Mouse (Mus musculus): ENCODE measurements around the gene Bcas3. TPM values are rescaled to one million over a fixed set of nuclear protein-coding genes. Genes with fewer than 3 reads are reported as not detected.

Bcas3 gene
- polyA plus RNA-seq (2015; fragmentation: Nextera tagmentation; extraction: Ambion mirVana), result 26.2 and 28.2 TPM in 2 replicates

DNA sequence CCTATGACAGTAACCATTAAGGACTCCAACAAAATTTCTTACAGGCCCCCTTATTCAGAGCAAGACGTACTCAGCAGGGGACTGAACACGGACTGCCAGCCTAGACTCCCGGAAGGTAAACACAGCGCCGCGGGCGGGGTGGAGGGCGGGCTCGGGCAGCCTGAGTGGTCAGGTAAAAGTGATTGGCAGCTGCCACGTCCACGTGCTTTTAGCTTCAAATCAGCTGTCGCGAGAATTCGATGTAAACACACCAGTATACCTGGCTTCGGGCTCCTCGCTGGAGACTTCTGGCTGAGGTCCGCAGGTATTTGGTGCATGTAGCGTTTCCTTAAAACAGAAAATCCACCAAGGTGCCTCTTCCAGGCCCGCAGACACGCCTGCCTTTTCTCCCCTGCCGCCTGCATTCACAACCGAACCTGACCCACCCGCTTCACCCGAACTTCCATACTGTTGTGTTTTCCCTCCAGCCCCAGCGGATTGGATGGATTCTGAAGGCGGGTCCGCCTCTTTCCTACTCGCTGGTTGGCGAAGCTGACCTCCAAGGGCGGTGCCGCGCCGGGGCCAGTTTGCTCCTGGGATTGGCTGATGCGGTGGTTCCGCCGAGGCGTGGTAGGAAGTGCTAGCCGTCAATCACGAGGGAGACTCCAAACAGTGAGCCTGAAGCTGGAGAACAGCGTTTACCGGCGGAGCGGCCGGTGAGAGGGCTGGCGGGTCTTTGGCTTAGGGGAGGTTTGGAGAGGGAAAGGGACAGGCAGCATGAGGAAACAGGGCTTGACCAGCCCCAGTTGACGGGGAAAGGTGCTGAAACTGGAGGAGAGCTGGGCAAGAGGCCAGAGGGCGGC is at the start of gene Bcas3:
Gene Bcas3, plus strand, starts transcription at position 629 of the 842 bp plus-strand sequence.
- H3K4me3 ChIP-seq (replicated peaks), result peak within 1 kb of the TSS; percentile 71
- peaks cover 14% of the 10 kb centered on the region for H3K4me1 ChIP-seq
- peak; percentile 99 for ATAC-seq (replicated peaks; ENCODE audit: low FRiP score)
- no peaks in the 10 kb centered on the region for H3K27me3 ChIP-seq
- peak within 1 kb of the TSS; percentile 83 for H3K4me2 ChIP-seq
- peaks cover 8% of the 10 kb centered on the region; the same call in 1 of the 2 replicates for H3K36me3 ChIP-seq
- 0 out of 2 replicates have a peak within 1 kb of the TSS, but pooled peaks have one; percentile 37 for H3K27ac ChIP-seq
- H3K9ac ChIP-seq, result peak within 1 kb of the TSS; percentile 69
- no peaks in the 10 kb centered on the region for H3K9me3 ChIP-seq (replicated peaks)
- WGBS, result under 1% methylated on average over 47 of the region's 47 CpGs

DNA sequence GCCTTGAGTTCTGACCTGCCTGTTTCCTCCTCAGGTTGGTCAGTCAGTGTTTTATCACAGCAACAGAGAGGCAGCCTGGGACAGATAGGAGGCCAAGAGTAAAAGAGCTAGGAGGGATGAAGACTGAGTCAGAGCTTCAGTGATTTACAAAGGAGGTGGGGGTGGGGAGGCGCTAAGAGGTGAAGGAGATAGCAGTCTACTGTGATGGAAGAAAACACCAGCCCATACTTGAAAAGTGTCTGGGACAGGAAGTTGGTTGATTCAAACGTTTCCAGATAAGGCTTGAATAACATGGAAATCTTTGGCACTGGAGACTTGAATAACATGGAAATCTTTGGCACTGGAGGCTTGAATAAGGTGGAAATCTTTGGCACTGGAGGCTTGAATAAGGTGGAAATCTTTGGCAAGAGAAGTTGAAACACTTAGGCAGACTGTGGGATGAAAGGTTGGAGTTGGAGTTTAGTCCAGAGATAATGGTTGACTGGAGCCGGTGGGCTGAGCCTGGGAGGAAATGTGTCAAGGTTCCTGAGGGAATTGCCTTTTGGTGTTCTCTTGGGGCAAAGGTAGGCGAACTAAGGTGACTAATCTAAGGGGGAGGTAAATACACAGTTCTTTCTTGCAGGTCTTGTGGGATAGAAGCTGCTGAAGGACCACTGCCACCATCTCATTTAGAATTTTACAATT is 46.2 kb upstream of the Bcas3 start:
- H3K4me2 ChIP-seq, result no peak overlapping the region
- H3K27ac ChIP-seq, result no peak overlapping the region
- no peak for ATAC-seq (replicated peaks; ENCODE audit: low FRiP score)
- H3K27me3 ChIP-seq, result no peaks in the 10 kb centered on the region
- no peaks in the 10 kb centered on the region for H3K9me3 ChIP-seq (replicated peaks)
- no peaks in the 10 kb centered on the region for H3K36me3 ChIP-seq
- no peak overlapping the region for H3K9ac ChIP-seq
- 0 out of 2 replicates have a peak, but pooled peaks cover 7% of the 10 kb centered on the region for H3K4me1 ChIP-seq
- no peak overlapping the region for H3K4me3 ChIP-seq (replicated peaks)
- 48% methylated on average over 4 of the region's 4 CpGs for WGBS

GRCm38 (mm10) chr11:85308799-85309198 is 44.2 kb upstream of the Bcas3 start:
- H3K36me3 ChIP-seq, result no peaks in the 10 kb centered on the region
- no peaks in the 10 kb centered on the region for H3K27me3 ChIP-seq
- no peak for ATAC-seq (replicated peaks; ENCODE audit: low FRiP score)
- no peaks in the 10 kb centered on the region for H3K9me3 ChIP-seq (replicated peaks)
- no peak overlapping the region for H3K27ac ChIP-seq
- H3K4me2 ChIP-seq, result no peak overlapping the region
- 80% methylated on average over 2 of the region's 2 CpGs for WGBS
- H3K4me3 ChIP-seq (replicated peaks), result no peak overlapping the region
- peaks cover 25% of the 10 kb centered on the region for H3K4me1 ChIP-seq
- no peak overlapping the region for H3K9ac ChIP-seq

GRCm38 (mm10) chr11:85310407-85310712 is 42.6 kb upstream of the Bcas3 start:
- Histone ChIP-seq H3K9ac (peak overlapping the region; percentile 59), H3K4me1 (peaks cover 26% of the 10 kb centered on the region), H3K27ac (peak overlapping the region; percentile 94), H3K9me3 (replicated peaks) (no peaks in the 10 kb centered on the region), H3K36me3 (peaks cover 11% of the 10 kb centered on the region), H3K4me2 (peak overlapping the region; percentile 87), H3K4me3 (replicated peaks) (peak overlapping the region; percentile 99), H3K27me3 (no peaks in the 10 kb centered on the region)
- 1% methylated on average over 15 of the region's 15 CpGs for WGBS
- ATAC-seq (replicated peaks; ENCODE audit: low FRiP score), result no peak

DNA sequence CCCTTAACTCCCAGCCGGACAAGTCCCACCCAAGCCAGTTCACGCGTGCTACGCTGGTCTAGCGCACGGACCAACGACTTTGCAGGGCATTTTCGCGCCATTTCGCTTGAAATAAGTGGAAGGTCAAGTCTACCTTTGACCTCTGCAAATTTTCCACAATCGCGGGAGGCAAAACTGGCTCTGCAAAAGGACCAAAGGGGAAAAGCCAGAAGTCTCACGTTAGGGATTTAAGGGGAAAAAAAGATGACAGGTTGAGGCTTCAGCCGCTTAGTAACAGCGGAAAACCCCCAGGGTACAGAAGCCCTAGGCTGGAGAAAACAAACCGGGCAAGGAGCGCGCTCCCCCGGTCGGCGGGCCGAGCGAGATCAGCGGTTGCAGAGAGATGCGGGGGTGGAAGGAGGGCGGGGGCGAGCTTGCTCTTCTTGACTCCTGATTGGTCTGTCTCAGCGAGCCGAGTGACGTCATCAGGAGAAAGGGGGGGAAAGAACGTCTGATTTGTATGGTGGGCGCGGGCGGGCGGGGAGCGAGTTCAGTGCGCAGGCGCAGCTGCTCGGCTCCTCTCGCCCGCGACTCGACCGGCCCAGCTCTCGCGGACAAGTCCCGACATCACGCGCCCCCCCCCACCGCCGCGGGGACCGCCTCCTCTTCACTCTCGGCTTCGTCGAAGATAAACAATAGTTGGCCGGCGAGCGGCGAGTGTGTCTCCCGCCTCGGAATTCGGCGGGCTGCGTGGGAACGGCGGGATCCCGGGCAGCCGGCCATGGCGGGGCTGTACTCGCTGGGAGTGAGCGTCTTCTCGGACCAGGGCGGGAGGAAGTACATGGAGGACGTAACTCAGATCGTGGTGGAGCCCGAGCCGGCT is 42.0 kb upstream of the Bcas3 start, which contains the start of gene Ppm1d:
Gene Ppm1d, plus strand, starts transcription at position 532 of the 862 bp plus-strand sequence.
- H3K4me3 ChIP-seq (replicated peaks), result peak within 1 kb of the TSS; percentile 99
- ATAC-seq (replicated peaks; ENCODE audit: low FRiP score), result peak; percentile 97
- H3K4me1 ChIP-seq, result peaks cover 26% of the 10 kb centered on the region
- WGBS, result under 1% methylated on average over 72 of the region's 78 CpGs
- peak within 1 kb of the TSS; percentile 96 for H3K9ac ChIP-seq
- no peaks in the 10 kb centered on the region for H3K9me3 ChIP-seq (replicated peaks)
- H3K36me3 ChIP-seq, result peaks cover 12% of the 10 kb centered on the region
- no peaks in the 10 kb centered on the region for H3K27me3 ChIP-seq
- peak within 1 kb of the TSS; percentile 96 for H3K27ac ChIP-seq
- H3K4me2 ChIP-seq, result peak within 1 kb of the TSS; percentile 87

GRCm38 (mm10) chr11:85311645-85312490 is 41.1 kb upstream of the Bcas3 start:
- H3K9ac ChIP-seq, result peak overlapping the region; percentile 96
- H3K9me3 ChIP-seq (replicated peaks), result no peaks in the 10 kb centered on the region
- peaks cover 12% of the 10 kb centered on the region for H3K36me3 ChIP-seq
- peak overlapping the region; percentile 99 for H3K4me3 ChIP-seq (replicated peaks)
- H3K27ac ChIP-seq, result peak overlapping the region; percentile 96
- WGBS, result under 1% methylated on average over 56 of the region's 56 CpGs
- peak overlapping the region; percentile 87 for H3K4me2 ChIP-seq
- ATAC-seq (replicated peaks; ENCODE audit: low FRiP score), result peak; percentile 30
- no peaks in the 10 kb centered on the region for H3K27me3 ChIP-seq
- peaks cover 26% of the 10 kb centered on the region for H3K4me1 ChIP-seq

DNA sequence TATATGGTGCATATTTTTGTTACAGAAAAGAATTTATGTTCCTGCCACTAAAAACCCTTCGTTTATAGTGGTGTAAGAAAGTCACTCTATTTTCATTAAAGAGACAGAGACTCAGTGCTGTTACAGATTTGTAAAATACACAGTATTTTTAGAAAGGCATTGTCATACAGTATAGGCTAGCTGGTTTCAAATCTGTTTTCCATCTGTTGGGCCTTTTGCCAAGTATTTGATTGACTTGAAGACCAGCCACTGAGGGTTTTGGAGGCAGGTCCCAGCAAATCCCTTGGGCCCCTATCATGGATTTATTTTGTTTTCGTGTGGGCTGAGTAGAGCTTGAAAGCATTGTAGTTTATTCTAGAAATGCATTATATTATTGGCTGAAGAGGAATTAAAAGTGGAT is 40.1 kb upstream of the Bcas3 start:
- H3K4me1 ChIP-seq, result peaks cover 26% of the 10 kb centered on the region
- ATAC-seq (replicated peaks; ENCODE audit: low FRiP score), result no peak
- peak overlapping the region; percentile 99 for H3K4me3 ChIP-seq (replicated peaks)
- no peaks in the 10 kb centered on the region for H3K9me3 ChIP-seq (replicated peaks)
- H3K27me3 ChIP-seq, result no peaks in the 10 kb centered on the region
- peaks cover 12% of the 10 kb centered on the region for H3K36me3 ChIP-seq
- H3K4me2 ChIP-seq, result peak overlapping the region; percentile 87
- 11% methylated on average over 2 of the region's 2 CpGs for WGBS
- H3K27ac ChIP-seq, result 0 out of 2 replicates have a peak overlapping the region, but pooled peaks have one; percentile 5
- H3K9ac ChIP-seq, result 0 out of 2 replicates have a peak overlapping the region, but pooled peaks have one; percentile 14

DNA sequence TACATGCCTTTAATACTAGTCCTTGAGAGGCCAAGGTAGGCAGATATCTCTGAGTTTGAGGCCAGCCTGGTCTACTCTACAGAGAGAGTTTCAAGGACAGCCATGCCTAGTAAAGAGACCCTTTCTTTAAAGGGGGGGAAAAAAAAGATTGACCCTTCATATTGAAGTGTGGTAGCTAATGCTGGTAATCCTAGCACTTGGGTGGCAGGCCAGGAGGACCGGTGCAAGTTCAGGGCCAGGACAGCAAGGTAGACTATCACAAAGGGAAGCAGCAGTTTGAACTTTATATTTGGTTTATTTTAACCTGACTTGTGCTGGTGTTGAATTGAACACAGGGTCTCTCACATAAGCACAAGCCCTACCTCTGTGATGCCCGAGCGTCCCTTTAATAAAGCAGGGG is 39.6 kb upstream of the Bcas3 start:
- ATAC-seq (replicated peaks; ENCODE audit: low FRiP score), result no peak
- WGBS, result 88% methylated on average over 3 of the region's 3 CpGs
- peak overlapping the region; percentile 14; the same call in 1 of the 2 replicates for H3K9ac ChIP-seq
- no peaks in the 10 kb centered on the region for H3K9me3 ChIP-seq (replicated peaks)
- no peaks in the 10 kb centered on the region for H3K27me3 ChIP-seq
- H3K4me2 ChIP-seq, result peak overlapping the region; percentile 87
- H3K4me1 ChIP-seq, result peaks cover 26% of the 10 kb centered on the region
- H3K27ac ChIP-seq, result no peak overlapping the region
- H3K4me3 ChIP-seq (replicated peaks), result peak overlapping the region; percentile 99
- peaks cover 13% of the 10 kb centered on the region for H3K36me3 ChIP-seq

GRCm38 (mm10) chr11:85323567-85324330 is 29.2 kb upstream of the Bcas3 start:
- Histone ChIP-seq H3K4me1 (no peaks in the 10 kb centered on the region), H3K27ac (no peak overlapping the region), H3K36me3 (peaks cover 9% of the 10 kb centered on the region; the same call in 1 of the 2 replicates), H3K27me3 (no peaks in the 10 kb centered on the region), H3K4me2 (no peak overlapping the region), H3K9ac (no peak overlapping the region), H3K9me3 (replicated peaks) (no peaks in the 10 kb centered on the region), H3K4me3 (replicated peaks) (no peak overlapping the region)
- no peak for ATAC-seq (replicated peaks; ENCODE audit: low FRiP score)
- WGBS, result 88% methylated on average over 9 of the region's 9 CpGs

DNA sequence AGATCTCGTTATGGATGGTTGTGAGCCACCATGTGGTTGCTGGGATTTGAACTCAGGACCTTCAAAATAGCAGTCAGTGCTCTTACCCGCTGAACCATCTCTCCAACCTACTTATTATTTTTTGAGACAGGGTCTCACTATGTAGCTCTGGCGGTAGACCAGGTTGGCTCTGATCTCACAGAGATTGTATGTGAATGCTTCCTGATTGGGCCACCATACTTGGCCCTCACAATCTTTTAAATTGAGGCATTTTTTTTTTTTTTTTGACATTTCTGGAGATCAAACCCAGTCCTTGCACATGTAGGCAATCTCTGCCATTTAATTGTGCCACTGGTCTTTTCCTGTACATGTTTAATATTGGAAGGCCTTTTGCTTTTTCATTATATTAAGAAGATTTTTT is 24.2 kb upstream of the Bcas3 start:
- 92% methylated on average over 3 of the region's 3 CpGs for WGBS
- no peaks in the 10 kb centered on the region for H3K4me1 ChIP-seq
- no peak overlapping the region for H3K9ac ChIP-seq
- ATAC-seq (replicated peaks; ENCODE audit: low FRiP score), result no peak
- H3K36me3 ChIP-seq, result peaks cover 48% of the 10 kb centered on the region
- no peak overlapping the region for H3K4me2 ChIP-seq
- no peaks in the 10 kb centered on the region for H3K9me3 ChIP-seq (replicated peaks)
- no peak overlapping the region for H3K4me3 ChIP-seq (replicated peaks)
- H3K27ac ChIP-seq, result no peak overlapping the region
- H3K27me3 ChIP-seq, result no peaks in the 10 kb centered on the region

All from kidney, embryonic 15.5 days (tissue).